In genomic region chr1:88486336-88486735, GRCm38 (mm10) we compare ENCODE assay signal across 17 mouse cellular contexts. TPM values are rescaled to one million over a fixed set of nuclear protein-coding genes. Genes with fewer than 3 reads are reported as not detected.
"Had no signal": no experiment of that assay in that cellular context is flagged by ENCODE, and none has a peak within 500 bp of the region (broad histone marks: within the 10 kb centered on the region; RNA-seq: fewer than 3 reads in every experiment).

No protein-coding gene starts in this region.

- H3K9ac ChIP-seq: neural tube, embryonic 15.5 days had no signal

- H3K27me3 ChIP-seq: neural tube, embryonic 15.5 days had no signal

- DNase-seq: kidney, adult 11 months; kidney, postnatal 14 days; left cerebral cortex, postnatal 4 days; lung, adult 18-20 months; lung, postnatal 36 days; midbrain, embryonic 14.5 days; right cerebral cortex, adult 18-20 months; right cerebral cortex, postnatal 25 days; thymus, postnatal 4 days had no signal

- H3K27ac ChIP-seq: midbrain, embryonic 10.5 days; neural tube, embryonic 15.5 days had no signal

- H3K9me3 ChIP-seq: midbrain, embryonic 10.5 days; neural tube, embryonic 15.5 days had no signal

- H3K4me2 ChIP-seq: neural tube, embryonic 15.5 days had no signal

- H3K4me3 ChIP-seq: midbrain, embryonic 10.5 days; myocyte; neural tube, embryonic 15.5 days had no signal

- H3K36me3 ChIP-seq: midbrain, embryonic 10.5 days; neural tube, embryonic 15.5 days had no signal

RNA-seq across cellular contexts. Expression of gene Glrp1, which starts 23.5 kb away (rescaled TPM):
- total RNA-seq: layer of hippocampus, postnatal 14 days; left cerebral cortex, adult 18-20 months; left cerebral cortex, postnatal 4 days had no signal
- polyA plus RNA-seq: large intestine, adult 2 months; midbrain, embryonic 10.5 days; midbrain, embryonic 14.5 days; neural tube, embryonic 11.5 days; neural tube, embryonic 15.5 days; small intestine, adult 2 months had no signal
